Mouse (Mus musculus) neutrophil, adult 5-6 weeks (primary cell): Measurements from ENCODE around the gene Hs3st1. TPM values are rescaled to one million over a fixed set of nuclear protein-coding genes. Genes with fewer than 3 reads are reported as not detected.
"Not testable (repeated sequence)": the region's sequence is repeated elsewhere in the genome, so short reads cannot be mapped to it uniquely, and the experiment has no call there.

Source experiments
- ATAC-seq: fragments of 151-379, 151-347 bp; 2 replicates; pipeline ENCODE4 v1.8.0; 2017; ENCODE audit warnings: mild to moderate bottlenecking, moderate TSS enrichment; ENCODE audit not compliant: insufficient number of reproducible peaks, poor library complexity, low FRiP score, severe bottlenecking; ENCODE audit errors: extremely low read depth
- total RNA-seq: library from RNA; stranded (forward); fragments of 200-1000 nt; gene quantifications from 2 replicates; pipeline ENCODE4 v1.2.3, GENCODE M21; 2017

The Hs3st1 gene
- total RNA-seq: 7.4 and 10.0 TPM in 2 replicates

DNA sequence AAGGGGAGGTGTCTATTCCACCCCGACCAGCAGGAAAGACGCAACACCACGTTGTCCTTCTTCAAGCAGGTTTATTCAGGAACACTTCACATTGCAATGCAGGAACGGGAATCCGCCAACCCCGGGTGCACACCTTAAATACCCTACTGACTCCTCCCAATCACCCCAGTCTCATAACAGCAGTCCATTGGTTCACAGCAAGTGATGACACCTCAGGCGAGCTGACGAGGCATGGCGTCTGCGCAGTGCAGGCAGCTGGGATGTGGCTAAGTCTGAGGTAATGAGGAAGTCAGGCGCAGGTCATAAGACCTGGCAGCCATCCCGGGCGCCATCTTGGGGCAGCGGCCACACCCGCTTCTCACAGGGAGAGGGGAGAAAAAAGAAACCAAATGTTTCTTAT is at the start of gene Hs3st1:
Gene Hs3st1 (minus strand): TSS at position 101 of the 400 bp plus-strand sequence.
- not testable (repeated sequence) for ATAC-seq

DNA sequence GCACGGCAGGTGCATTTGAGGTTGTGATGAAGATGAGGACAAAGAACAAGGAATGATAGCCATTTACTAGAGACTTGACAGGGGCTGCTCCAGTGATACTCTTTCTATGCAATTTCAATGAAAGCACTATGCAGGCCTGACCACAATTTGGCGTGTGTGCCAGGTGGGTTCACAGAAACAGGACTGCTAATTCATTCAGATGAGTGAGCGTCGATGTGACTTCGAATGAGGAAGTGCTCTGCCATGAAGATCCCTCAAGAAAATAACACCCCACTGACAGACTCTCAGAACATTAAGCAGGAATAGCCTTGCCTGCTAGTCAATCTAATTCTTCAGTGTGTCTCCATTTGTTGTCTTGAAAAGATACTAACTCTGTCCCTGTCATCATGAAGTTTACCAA is 49.4 kb upstream of the Hs3st1 start:
- ATAC-seq: no peak

DNA sequence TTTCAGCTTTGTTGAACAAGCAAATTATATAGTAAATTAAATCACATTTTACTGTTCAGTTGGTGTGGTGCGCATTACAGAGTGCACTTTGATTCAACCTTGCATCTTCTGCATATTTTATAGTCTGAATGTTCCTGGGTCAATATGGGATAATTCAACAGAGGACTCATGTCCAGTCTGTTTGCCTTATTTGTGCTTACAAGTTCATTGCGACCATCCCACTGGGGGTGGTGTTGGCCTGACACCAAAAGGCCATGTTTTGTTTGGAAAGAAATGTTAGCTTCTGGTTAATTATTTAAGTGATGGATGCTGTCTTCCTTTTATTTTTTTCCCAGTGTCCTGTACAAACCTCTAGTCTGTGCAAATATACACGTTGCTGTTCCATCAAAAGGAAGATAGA is 48.7 kb upstream of the Hs3st1 start:
- ATAC-seq: no peak

DNA sequence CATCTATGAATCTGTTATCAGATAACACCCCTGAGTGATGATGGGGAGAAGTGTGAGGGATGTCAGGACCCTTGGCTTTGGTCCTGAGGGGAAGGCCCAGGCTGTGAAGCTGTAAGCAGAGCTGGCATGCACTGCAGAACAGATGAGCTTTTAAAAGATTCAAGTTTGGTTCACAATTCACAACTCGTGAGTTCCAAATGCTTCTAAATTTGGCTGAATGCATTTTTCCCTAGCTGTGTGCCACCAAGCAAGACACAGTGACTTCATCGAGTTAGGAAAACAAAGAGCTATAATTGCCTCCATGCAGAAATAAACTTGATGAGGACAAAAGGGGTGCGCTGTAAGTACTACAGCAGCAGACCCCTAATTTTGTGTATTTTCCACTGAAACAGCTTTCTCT is 48.2 kb upstream of the Hs3st1 start:
- no peak for ATAC-seq

DNA sequence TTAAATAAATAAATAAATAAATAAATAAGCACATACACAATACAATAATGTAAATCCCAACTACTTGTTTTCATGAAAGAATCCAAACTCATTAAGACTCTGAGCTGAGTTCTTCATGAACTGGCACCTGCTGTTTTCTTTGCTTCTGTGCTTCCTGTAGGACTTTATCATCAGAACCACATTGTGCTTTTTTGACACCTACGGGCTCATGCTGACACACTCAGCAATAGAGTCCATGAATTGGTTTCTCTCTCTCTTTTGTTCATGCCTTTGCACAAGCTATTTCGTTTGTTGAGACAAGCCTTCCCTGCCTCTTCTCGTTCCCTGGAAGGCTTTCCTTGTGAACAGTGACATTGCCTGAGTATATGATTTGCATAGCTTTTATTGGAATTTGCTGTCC is 46.8 kb upstream of the Hs3st1 start:
- no peak for ATAC-seq

DNA sequence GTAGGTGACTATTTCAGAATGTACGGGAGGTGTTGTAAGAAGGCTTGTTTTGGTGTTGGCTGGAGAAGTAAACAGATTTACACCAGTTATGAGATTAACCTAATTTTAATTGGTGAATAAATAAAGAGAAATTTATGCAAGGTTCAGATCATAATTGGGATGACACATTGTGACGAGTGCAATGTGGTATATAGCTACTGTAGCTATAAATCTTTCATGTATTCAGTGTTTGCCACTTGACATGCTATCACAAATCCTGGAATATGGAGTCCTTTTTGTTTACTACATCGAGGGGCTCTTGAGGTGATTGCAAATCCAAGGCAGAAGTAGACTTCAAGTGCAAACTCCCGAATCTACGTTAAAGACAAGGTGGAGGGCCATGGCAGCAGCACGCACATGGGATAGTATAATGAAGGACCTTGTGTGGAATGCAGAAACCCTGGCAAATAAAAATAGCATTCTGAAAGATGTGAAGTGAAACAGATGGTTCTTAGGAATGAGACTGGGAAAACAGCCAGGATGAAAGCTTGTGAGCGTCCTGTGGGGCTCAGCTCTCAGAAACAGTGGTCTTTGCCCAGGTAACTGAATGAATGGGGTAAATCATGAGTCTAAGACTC is 21.9 kb upstream of the Hs3st1 start:
- no peak for ATAC-seq

DNA sequence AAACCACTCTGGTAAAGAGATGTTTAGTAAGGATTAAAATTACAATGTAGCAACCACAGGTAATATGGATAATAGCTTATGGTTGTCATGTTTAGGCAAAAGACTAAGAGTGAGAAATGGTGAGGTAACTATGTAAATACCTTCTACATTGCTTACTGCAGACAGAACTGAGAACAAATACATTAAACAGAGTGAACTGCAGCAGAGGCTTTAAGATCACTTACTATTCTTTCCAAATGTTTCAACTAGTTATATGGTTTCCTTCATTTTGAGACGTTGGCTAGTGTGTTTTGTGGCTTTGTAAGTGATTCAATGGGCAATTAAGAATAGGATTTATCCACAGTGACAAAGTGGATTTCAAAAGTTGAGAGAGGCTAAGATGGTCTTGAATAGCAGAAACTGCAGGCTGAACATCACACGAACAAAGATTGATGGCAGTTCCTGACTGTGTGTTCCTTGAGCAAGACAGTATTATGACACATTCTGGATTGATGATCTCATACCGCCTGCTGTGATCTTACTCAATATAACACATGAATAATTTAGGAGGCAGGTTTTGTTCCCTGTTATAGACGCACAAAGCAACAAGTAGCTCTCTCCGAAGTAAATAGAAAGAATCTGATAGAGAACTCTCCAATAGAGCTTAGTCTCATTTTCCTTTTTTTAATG is 16.5 kb upstream of the Hs3st1 start:
- no peak for ATAC-seq

DNA sequence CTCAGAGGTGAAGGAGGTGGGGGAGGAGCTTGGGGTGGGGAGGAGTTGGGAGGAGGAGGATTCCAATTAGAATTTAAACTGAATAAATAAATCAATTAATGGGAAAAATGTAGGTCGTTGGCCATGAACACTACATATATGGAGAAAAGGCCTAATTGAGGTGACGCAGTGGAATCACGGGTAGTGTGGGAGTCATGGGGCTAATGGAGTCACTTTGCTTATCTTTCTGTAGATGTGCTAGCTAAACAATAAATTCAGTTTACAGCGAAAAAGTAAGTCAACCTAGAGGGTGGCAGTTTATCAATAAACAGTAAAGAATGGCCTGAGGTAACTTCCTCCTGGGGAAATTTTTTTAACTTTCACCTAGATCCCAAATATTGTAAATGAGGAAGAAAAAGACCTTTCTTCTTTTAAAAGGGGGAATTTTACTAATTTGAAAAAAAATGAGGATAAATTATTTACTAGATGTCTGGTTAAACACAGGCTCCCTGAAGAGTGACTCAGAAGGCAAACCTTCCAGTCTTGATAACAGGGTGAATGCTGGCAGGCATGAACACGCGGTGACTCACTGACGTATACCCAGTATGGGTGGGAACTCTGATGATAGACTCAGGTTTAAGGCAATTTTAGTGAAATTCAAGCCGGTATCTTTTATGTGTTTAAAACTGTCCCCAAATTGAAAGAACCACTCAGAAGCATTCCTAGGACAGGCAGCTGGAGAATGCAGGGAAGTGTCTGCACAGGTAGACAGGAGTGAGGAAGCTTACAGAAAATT is 6.6 kb upstream of the Hs3st1 start:
- no peak for ATAC-seq

DNA sequence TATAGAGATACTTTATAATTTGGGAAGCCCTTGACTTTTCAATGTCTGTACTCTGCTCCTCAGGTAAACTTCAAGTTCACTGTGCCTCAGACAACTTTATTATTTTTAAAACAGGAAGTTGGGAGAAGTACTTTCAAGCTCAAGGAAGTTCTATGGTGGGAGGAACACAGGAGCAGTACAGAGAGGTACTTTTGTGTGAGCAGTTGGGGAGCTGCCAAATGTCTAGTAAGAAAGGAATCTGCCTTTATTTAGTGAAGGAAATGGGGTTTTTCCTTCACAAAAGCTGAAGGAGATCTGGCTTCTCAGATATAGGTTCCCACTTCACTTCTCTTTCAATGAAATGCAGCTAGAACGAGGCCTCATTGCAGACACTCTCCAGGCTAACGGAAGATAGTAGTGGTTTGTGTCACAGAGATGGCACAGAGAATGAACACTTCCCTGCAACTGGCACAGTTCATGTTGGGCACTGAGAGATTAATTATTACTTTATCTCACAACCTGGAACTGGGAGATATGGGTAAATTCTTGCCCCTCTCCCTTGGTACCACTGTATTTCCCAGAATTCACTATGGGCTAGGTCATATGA is 3.7 kb upstream of the Hs3st1 start:
- no peak for ATAC-seq

DNA sequence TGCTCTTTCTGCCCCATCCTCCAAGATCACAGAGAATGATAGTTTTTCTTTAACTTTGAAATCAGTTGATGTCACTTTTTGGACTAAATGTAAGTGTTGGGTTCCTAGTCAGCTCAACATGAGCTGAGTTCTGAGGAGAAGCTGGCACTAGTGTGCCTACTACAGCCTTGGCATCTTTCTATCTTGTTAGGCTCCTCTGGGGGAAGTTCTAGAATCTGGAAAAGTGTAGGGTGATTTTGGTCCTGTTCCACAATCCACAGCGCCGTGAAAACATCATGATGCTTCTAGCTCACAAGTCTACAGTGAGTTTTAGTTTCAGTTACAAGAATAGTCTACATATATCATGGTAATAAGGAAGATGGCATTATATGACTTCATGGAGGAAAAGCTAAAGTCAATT is 18.4 kb downstream of the Hs3st1 start:
- ATAC-seq: no peak

DNA sequence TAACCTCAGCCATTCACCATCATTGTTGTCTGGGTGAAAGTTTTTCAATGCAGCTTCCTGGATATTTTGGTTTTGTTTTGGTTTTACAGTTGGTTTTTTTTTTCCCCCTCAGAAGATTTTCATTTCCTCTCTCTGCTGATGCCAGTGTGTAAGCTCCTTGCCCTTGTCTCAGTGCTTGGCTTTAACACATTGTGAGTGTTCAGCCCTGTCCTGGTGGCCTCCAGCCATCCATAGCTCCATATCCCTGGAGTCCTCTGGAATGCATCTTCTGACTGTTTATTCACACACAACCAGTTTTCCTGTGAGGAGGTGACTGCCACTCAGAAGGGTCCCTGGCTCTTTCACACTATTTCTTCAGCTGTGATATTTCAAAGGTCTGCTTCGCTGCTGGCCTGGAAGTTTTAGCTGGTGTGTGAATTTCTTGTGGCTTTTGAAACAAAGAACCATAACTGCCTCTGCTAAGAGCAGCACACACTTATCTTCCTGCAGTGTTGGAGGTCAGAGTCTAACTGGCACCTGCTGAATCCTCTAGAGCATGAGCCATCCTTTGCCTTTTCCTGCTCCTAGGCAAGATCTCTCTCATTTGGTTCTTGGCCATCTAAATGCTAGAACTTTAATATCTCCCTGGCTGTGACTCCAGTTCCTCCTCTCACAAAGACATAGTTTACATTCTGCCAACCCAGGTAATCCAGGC is 21.4 kb downstream of the Hs3st1 start:
- ATAC-seq: no peak

DNA sequence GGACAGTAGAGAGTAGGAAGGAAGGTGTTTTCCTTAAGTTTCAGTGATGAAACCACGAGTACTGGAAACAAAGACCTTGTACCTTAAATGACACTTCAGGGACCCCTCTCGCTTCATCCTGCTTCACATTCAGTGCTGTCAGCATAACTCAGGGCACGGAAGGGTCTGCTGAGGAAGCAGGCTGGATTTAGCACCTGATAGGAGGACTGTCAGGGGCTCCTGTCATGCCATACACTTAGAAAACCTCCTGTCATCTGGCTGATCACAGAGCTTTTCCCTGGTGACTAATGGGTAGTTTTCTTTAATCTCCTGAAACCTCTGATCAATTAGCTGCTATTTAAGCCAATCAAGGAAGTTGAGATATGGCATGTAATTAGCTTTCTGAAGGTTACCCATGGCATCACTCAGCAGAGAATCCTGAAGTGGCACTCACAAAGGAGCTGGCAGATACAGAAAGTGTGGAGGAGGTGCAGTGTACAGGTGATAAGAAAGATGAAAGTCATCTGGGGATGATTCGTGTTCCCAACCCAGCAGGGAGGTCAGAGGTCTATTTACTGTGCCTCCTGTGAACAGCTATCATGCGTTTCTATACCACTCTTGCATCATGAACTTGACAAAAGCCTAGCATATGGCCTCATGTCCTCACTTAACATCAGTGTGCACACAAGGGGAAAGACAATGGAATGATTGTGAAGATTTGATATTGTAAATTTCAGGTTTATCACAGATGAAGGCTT is 22.1 kb downstream of the Hs3st1 start:
- no peak for ATAC-seq

DNA sequence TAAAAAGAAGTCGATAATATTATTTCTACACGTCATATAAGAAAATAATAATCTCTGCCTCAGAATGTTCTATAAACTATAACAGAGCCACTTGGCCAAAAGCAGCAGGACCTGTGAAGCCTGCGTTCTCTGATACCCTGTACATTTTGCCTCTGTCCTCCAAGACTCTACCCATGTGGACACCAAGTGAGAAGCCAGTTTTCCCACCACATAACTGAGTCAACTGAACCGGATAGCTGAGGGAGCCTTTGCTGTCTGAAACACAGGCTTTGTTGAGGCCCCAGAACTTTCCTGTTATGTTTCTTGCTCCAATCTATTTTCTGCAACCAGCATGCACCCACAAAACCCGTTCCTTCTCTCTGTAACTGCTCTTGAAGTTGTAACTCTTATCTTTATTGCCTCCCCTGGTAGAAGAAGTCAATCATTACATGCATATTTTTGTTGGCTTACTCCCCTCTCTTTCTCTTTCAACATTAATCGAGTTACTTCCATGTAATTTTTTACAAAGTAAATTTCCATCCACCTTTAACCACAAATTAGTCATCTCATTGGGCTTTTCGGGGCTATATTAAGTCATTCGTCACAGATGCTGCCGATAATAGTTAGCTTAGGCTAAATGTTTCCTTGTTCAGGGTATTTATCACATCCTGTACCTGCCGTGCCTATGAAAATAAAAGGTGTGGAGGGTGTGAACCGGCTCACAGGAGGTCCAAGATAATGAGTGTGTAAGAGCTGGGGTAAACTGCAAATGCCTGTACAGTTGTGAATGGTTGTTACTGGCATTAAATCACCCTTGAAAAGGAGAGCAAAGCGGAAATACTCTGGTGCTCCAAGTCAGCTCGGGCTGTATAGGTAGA is 39.4 kb downstream of the Hs3st1 start:
- ATAC-seq: no peak

DNA sequence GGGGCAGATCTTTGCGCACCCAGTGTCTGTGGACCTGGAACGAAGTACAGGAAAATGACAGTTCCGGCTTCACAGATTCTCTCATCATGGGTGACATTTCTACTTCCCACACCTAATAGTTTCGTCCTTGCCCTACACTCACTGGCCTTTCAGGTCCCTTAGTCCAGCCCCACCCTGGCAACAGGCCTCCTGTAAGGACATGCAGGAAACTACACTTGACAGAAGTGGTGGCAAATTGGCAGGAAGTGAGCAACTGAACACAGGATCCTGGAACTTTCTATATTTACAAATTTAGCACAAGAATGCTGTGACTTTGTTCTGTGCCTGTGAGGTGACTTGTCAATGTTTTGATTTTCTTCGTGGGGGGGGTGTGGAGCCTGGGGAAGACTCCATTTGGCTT is 40.1 kb downstream of the Hs3st1 start:
- no peak for ATAC-seq

DNA sequence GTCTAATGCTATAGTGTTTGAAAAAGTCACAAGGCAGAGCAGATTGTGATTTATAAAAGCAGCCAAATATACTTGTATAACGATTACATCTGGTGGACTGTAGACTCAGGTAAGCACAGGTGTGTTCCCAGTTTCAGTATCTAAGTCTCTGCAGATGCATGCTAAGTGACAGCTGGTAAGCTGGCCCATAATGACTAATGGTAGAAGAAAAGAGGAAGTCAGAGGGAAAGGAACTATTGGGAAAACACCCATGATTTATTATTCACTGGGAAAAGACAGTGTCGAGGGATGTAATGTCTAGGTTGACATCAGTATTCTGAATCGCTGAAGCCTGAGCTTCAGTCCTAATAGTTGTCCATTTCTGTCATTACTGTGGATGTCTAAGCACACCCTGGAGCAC is 49.7 kb downstream of the Hs3st1 start:
- ATAC-seq: no peak

DNA sequence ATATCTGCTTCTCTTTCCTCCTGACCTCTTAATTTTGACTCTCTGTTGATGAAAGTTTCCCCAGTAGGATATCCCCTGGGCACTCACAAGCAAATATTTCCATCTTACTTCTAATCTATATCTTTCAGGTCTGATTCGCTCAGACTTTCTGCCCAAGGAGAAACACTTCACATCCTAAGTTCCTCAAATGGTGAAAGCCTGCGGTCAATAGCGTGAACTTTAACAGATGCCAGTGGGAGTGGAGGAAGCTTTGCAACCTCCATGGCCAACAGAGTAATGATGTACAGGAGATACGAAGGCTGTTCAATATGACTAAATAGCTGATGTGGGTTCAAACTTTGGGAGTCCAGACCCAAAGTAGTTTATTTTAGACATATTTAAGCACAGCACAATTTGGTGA is 94.4 kb downstream of the Hs3st1 start:
- no peak for ATAC-seq

DNA sequence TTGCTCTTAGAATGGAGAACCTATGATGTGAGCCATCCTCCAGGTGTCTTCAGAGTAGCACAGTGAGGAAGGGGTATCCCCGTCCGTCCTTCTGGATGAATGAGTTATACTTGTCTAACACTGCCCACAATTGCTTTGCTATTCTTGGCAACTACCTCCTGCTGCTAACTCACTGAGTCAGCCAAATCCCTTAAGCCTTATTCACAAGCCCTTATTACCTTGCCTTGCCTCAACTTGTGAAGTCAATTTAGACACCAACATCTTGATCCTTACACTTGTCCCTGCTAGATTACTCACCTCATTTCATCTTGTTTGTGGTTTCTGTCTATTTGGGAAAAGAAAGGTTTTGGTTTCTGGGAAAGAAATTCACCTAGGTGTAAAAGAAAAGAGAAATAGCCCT is 95.9 kb downstream of the Hs3st1 start:
- no peak for ATAC-seq

DNA sequence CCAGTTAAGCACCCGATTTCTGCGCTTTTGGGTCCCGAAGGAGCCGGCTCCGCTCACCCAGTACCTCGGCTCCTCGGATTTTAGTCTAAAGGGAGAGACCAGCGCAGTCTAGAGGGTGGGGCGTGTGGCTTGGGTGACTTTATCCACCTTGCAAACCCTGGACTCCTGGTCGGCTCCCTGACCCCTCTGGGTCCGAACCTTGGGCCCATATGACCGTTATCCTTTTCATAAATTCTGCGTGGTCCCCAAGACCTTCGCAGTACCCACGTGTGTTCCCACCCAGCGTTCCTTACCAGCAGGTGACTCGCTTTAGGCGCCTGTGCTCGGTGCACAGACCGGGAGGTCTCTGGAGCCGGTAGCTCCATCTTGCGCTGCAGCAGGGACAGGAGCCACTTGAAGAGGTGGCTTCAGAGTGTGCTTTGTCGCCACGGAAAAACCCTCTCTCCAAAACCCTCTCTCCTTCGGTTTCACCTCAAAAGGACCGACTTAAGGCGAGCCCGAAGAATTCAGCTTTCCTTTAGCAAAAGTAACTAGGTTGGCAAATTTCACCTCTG is 110.4 kb downstream of the Hs3st1 start:
- no peak for ATAC-seq
